Mouse (Mus musculus): ENCODE data around the gene Fam20c. TPM values are rescaled to one million over a fixed set of nuclear protein-coding genes. Genes with fewer than 3 reads are reported as not detected.
A peak's percentile ranks its signal among the peaks of the same experiment; 100 is the strongest.

The Fam20c gene
- polyA plus RNA-seq, 1 experiment from 2014 or later: 3.0 TPM

DNA sequence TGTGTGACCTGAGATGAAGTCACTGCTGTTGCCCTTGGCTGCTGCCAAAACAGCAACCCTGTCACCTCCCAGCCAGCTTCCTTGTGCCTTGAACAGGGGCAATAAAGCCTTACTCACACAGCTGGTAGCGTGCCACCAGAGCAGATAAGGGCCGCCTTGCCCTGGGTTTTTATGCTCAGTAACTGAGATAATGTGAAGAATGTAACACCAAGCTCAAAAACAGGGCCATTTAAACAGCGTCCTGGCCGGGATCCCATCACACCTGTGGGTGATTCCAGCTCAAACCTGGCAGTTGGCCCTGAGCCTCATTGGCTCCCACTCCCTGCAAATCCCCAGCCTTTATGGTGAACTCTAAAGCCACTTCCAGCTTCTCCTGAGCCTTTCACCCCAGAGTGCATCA lies 92.2 kb downstream of the Fam20c start:
- no peak overlapping the region for H3K9ac ChIP-seq (ENCODE audit: low read depth, low read length)
- no peak overlapping the region for H3K27ac ChIP-seq (ENCODE audit: low read depth, low read length)
- H3K4me3 ChIP-seq (ENCODE audit: low read depth, low read length): no peak overlapping the region
- no peaks in the 10 kb centered on the region for H3K9me3 ChIP-seq (replicated peaks; ENCODE audit: control insufficient read depth, low read length)
- ATAC-seq (replicated peaks; ENCODE audit: insufficient number of reproducible peaks, low FRiP score, low TSS enrichment): no peak
- 42% methylated on average over 4 of the region's 4 CpGs for WGBS (ENCODE audit: insufficient replicate concordance)
- H3K4me2 ChIP-seq: no peak overlapping the region
- H3K27me3 ChIP-seq (ENCODE audit: control insufficient read depth, insufficient read depth, low read length): 0 out of 2 replicates have a peak, but pooled peaks cover 2% of the 10 kb centered on the region
- H3K36me3 ChIP-seq (ENCODE audit: control insufficient read depth, insufficient read depth, low read length): no peaks in the 10 kb centered on the region
- H3K4me1 ChIP-seq (ENCODE audit: control insufficient read depth, insufficient read depth, low read length): no peaks in the 10 kb centered on the region

DNA sequence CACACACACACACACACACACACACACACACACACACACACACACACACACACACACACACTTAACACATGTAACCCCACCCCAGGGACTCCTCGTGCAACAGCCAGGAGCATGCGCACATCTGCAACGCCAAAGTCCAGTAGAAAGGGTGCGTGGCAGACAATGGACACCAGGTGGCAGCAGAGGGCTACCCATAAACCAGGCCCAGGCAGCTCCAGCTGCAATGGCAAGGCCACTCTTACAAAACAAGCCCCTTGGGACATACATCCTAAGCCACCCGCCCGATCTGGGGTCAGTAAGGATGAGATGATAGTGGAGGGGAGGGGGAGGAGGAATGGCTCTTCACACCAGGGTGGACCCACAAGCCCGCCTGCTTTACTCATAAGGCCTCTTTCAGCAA lies 93.8 kb downstream of the Fam20c start:
- no peak overlapping the region for H3K9ac ChIP-seq (ENCODE audit: low read depth, low read length)

DNA sequence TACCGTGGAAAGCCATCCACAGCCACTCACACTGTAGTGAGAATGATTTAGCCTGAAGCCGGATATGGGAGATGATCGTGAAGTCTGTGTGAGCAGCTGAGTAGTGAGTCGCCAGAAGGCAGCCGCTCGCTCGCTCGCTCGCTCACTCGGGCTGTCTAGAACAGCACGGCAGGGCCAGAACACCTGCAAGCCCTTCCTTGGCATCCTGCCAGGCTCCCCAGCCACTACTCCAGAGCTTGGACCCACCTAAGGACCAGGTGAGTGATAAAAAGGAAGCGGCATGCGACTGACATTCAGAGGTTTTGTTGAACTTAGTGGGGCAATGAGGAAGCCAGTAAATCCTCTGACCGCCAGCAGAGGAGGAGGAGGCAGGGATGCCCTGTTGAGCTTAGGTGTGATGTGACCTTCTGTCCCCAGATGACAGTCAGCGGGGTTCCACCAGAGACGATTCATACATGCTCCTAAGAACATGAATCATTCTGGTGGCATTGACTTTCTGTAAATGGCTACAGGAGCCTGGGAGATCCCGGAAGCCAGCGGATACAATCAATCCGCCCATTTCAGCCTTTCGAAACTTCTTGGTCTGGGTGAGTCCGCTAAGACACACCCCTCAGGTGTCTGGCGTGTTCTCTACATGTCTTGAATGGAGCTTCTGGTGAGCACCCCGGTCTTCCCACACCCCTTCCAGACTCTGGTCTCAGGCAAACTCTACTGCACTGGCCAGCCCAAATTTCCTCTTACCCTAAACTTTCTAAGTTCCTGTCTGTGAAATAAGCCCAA lies 95.6 kb downstream of the Fam20c start:
- H3K4me3 ChIP-seq (ENCODE audit: low read depth, low read length): no peak overlapping the region
- no peak overlapping the region for H3K9ac ChIP-seq (ENCODE audit: low read depth, low read length)
- no peak for ATAC-seq (replicated peaks; ENCODE audit: insufficient number of reproducible peaks, low FRiP score, low TSS enrichment)
- H3K27me3 ChIP-seq (ENCODE audit: control insufficient read depth, insufficient read depth, low read length): 0 out of 2 replicates have a peak, but pooled peaks cover 2% of the 10 kb centered on the region
- H3K9me3 ChIP-seq (replicated peaks; ENCODE audit: control insufficient read depth, low read length): no peaks in the 10 kb centered on the region
- H3K36me3 ChIP-seq (ENCODE audit: control insufficient read depth, insufficient read depth, low read length): no peaks in the 10 kb centered on the region
- H3K4me1 ChIP-seq (ENCODE audit: control insufficient read depth, insufficient read depth, low read length): no peaks in the 10 kb centered on the region
- no peak overlapping the region for H3K27ac ChIP-seq (ENCODE audit: low read depth, low read length)
- WGBS (ENCODE audit: insufficient replicate concordance): 72% methylated on average over 23 of the region's 23 CpGs
- H3K4me2 ChIP-seq: no peak overlapping the region

More for the DNA sequence above, 93.8 kb downstream of the Fam20c start:
- H3K27me3 ChIP-seq (ENCODE audit: control insufficient read depth, insufficient read depth, low read length): 0 out of 2 replicates have a peak, but pooled peaks cover 2% of the 10 kb centered on the region
- H3K4me1 ChIP-seq (ENCODE audit: control insufficient read depth, insufficient read depth, low read length): no peaks in the 10 kb centered on the region
- no peak overlapping the region for H3K4me2 ChIP-seq
- H3K36me3 ChIP-seq (ENCODE audit: control insufficient read depth, insufficient read depth, low read length): no peaks in the 10 kb centered on the region
- H3K4me3 ChIP-seq (ENCODE audit: low read depth, low read length): no peak overlapping the region
- WGBS (ENCODE audit: insufficient replicate concordance): 9% methylated on average over 7 of the region's 7 CpGs
- no peaks in the 10 kb centered on the region for H3K9me3 ChIP-seq (replicated peaks; ENCODE audit: control insufficient read depth, low read length)
- ATAC-seq (replicated peaks; ENCODE audit: insufficient number of reproducible peaks, low FRiP score, low TSS enrichment): peak; percentile 49; the same call in 1 of the 2 replicates
- H3K27ac ChIP-seq (ENCODE audit: low read depth, low read length): no peak overlapping the region

DNA sequence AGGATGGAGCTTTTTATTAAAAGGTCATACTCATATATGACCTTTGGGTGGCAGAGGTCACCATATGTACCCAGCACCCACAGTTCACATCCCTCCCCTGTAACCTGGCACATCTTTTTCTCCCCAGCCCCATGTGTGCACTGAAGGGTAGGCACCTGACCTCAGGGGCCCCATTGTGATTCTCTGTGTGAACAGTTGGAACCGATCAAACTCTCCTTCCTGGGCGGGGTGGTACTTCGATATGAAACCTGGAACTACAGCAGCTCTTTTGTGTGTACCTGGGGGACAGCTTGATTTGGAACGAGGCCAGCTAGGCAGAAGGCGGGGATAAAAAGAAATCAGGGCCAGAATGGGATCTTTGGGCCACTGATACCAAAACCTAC lies 96.1 kb downstream of the Fam20c start:
- H3K9me3 ChIP-seq (replicated peaks; ENCODE audit: control insufficient read depth, low read length): no peaks in the 10 kb centered on the region
- H3K27me3 ChIP-seq (ENCODE audit: control insufficient read depth, insufficient read depth, low read length): 0 out of 2 replicates have a peak, but pooled peaks cover 2% of the 10 kb centered on the region
- no peak overlapping the region for H3K4me3 ChIP-seq (ENCODE audit: low read depth, low read length)
- H3K9ac ChIP-seq (ENCODE audit: low read depth, low read length): no peak overlapping the region
- no peak for ATAC-seq (replicated peaks; ENCODE audit: insufficient number of reproducible peaks, low FRiP score, low TSS enrichment)
- H3K4me1 ChIP-seq (ENCODE audit: control insufficient read depth, insufficient read depth, low read length): no peaks in the 10 kb centered on the region
- no peak overlapping the region for H3K4me2 ChIP-seq
- H3K27ac ChIP-seq (ENCODE audit: low read depth, low read length): no peak overlapping the region
- WGBS (ENCODE audit: insufficient replicate concordance): 78% methylated on average over 5 of the region's 5 CpGs
- H3K36me3 ChIP-seq (ENCODE audit: control insufficient read depth, insufficient read depth, low read length): no peaks in the 10 kb centered on the region

DNA sequence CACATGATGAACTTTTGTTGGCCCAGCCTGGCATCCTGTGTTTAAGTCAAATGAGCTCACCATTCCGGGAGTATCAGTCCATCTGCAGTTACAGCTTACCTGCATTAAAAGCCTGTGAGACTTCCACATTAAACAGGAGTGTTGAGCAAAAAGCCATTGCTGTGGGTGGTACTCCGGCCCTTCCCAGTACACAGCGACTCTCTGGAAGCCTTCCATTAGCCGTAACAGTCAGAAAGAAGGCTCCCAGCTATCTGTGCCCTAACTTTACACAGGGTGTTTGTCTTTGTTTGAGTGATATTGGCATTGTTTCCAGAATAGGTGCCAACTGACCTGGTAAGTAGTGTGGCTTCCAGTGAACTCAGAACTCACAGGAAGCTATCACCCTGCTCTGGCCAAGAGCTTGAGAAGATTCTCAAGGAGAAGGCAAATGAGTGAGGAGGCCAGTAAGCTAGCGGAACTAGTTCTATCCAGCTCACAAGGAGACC lies 97.0 kb downstream of the Fam20c start:
- no peaks in the 10 kb centered on the region for H3K4me1 ChIP-seq (ENCODE audit: control insufficient read depth, insufficient read depth, low read length)
- H3K9me3 ChIP-seq (replicated peaks; ENCODE audit: control insufficient read depth, low read length): no peaks in the 10 kb centered on the region
- H3K27me3 ChIP-seq (ENCODE audit: control insufficient read depth, insufficient read depth, low read length): 0 out of 2 replicates have a peak, but pooled peaks cover 2% of the 10 kb centered on the region
- no peak for ATAC-seq (replicated peaks; ENCODE audit: insufficient number of reproducible peaks, low FRiP score, low TSS enrichment)
- H3K4me2 ChIP-seq: no peak overlapping the region
- 80% methylated on average over 5 of the region's 5 CpGs for WGBS (ENCODE audit: insufficient replicate concordance)
- H3K36me3 ChIP-seq (ENCODE audit: control insufficient read depth, insufficient read depth, low read length): no peaks in the 10 kb centered on the region
- H3K27ac ChIP-seq (ENCODE audit: low read depth, low read length): no peak overlapping the region
- H3K4me3 ChIP-seq (ENCODE audit: low read depth, low read length): no peak overlapping the region
- H3K9ac ChIP-seq (ENCODE audit: low read depth, low read length): no peak overlapping the region

DNA sequence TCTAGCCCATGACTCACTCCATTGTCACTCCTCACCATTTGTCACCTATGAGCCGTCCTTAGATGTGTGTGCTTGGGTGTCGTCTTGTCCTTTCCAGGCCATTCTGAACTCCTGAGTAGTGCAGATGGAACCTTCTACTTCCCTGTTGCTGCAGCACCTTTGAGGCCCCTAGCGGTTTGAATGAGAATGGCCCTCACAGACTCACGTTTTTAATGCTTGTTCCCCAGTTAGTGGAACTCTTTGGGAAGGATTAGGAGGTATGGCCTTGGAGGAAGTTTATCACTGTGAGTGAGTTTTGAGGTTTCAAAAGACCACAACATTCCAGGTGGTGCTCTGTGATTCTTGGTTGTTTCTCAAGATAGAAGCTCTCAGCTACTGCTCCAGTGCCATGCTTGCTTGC lies 97.8 kb downstream of the Fam20c start:
- Histone ChIP-seq H3K27me3 (ENCODE audit: control insufficient read depth, insufficient read depth, low read length) (no peaks in the 10 kb centered on the region), H3K9ac (ENCODE audit: low read depth, low read length) (no peak overlapping the region), H3K36me3 (ENCODE audit: control insufficient read depth, insufficient read depth, low read length) (no peaks in the 10 kb centered on the region), H3K4me1 (ENCODE audit: control insufficient read depth, insufficient read depth, low read length) (no peaks in the 10 kb centered on the region), H3K4me3 (ENCODE audit: low read depth, low read length) (no peak overlapping the region), H3K9me3 (replicated peaks; ENCODE audit: control insufficient read depth, low read length) (no peaks in the 10 kb centered on the region), H3K27ac (ENCODE audit: low read depth, low read length) (no peak overlapping the region), H3K4me2 (no peak overlapping the region)
- ATAC-seq (replicated peaks; ENCODE audit: insufficient number of reproducible peaks, low FRiP score, low TSS enrichment): no peak
- whole genome bisulfite sequencing (ENCODE audit: insufficient replicate concordance): 60% methylated on average over 4 of the region's 4 CpGs

DNA sequence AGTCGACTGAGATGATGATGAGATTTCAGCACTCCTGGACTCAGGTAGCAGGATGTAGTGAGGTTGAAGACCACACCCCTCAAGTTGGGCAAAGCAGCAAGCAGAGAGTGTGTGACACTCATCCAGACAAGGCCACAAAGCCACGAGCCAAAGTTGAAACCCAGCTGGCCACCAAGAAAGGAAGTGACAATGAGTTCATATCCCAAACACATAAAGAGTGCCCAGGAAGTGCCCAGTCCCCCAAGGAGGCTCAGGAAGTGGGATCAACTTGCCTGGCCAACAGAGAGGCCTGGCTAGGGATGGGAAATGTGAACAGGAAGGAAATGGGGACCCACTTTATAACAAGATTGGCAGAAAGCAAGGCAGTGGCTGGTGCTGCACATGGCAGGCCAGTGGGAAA lies 99.0 kb downstream of the Fam20c start:
- no peaks in the 10 kb centered on the region for H3K36me3 ChIP-seq (ENCODE audit: control insufficient read depth, insufficient read depth, low read length)
- no peak overlapping the region for H3K9ac ChIP-seq (ENCODE audit: low read depth, low read length)
- no peak overlapping the region for H3K27ac ChIP-seq (ENCODE audit: low read depth, low read length)
- no peak for ATAC-seq (replicated peaks; ENCODE audit: insufficient number of reproducible peaks, low FRiP score, low TSS enrichment)
- H3K4me3 ChIP-seq (ENCODE audit: low read depth, low read length): no peak overlapping the region
- no peaks in the 10 kb centered on the region for H3K9me3 ChIP-seq (replicated peaks; ENCODE audit: control insufficient read depth, low read length)
- H3K4me1 ChIP-seq (ENCODE audit: control insufficient read depth, insufficient read depth, low read length): no peaks in the 10 kb centered on the region
- H3K4me2 ChIP-seq: no peak overlapping the region
- H3K27me3 ChIP-seq (ENCODE audit: control insufficient read depth, insufficient read depth, low read length): no peaks in the 10 kb centered on the region
- 62% methylated on average over 2 of the region's 2 CpGs for WGBS (ENCODE audit: insufficient replicate concordance)

DNA sequence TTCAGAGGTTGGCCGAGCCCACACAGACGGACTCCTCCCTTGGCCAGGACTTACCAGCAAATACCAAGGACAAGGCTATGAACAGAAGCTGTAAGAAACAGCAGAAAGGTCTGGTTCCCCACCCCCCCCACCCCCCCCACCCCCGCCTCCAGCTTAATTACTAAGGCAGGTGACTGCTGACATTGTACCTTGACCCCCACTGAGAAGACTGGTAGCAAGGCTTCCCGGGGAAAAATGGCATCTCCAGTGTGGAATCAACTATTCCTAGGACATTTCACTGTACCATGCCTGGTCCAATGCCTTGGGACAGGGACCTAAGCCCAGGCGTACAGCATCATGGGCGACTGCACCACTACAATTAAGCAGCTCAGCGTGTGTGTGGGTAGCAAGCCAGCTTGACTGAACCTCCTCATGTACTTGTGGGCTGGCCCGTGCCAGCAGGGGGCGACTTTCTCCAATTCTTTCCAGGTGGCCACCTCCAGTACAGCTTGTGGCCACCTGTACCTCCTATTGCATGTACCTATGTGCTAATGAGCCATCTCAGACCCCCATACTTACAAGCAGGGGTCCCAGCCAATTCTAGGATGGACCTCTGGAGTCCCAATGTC lies 102.8 kb downstream of the Fam20c start:
- Histone ChIP-seq H3K27ac (ENCODE audit: low read depth, low read length) (no peak overlapping the region), H3K36me3 (ENCODE audit: control insufficient read depth, insufficient read depth, low read length) (no peaks in the 10 kb centered on the region), H3K4me2 (no peak overlapping the region), H3K9ac (ENCODE audit: low read depth, low read length) (no peak overlapping the region), H3K9me3 (replicated peaks; ENCODE audit: control insufficient read depth, low read length) (no peaks in the 10 kb centered on the region), H3K4me1 (ENCODE audit: control insufficient read depth, insufficient read depth, low read length) (no peaks in the 10 kb centered on the region), H3K27me3 (ENCODE audit: control insufficient read depth, insufficient read depth, low read length) (no peaks in the 10 kb centered on the region), H3K4me3 (ENCODE audit: low read depth, low read length) (no peak overlapping the region)
- ATAC-seq (replicated peaks; ENCODE audit: insufficient number of reproducible peaks, low FRiP score, low TSS enrichment): no peak
- WGBS (ENCODE audit: insufficient replicate concordance): 31% methylated on average over 9 of the region's 9 CpGs
